Mouse (Mus musculus): ENCODE results near the gene Pdia5. TPM values are rescaled to one million over a fixed set of nuclear protein-coding genes. Genes with fewer than 3 reads are reported as not detected.

The Pdia5 gene
- total RNA-seq (2018; cell fraction: chromatin; rRNA removed): 1 to 10 TPM in 25 of 26 experiments, under 1 TPM in 1; 0.64 to 9.1 (median 2.6) TPM
- total RNA-seq (2018; cell fraction: cytosol; rRNA removed): 1 to 10 TPM; 1.4 to 3.3 (median 2.2) TPM
- 1 to 10 TPM in 25 of 26 experiments, under 1 TPM in 1; 0.98 to 4.4 (median 2.7) TPM for total RNA-seq (2018; cell fraction: nucleus; rRNA removed)
- polyA plus RNA-seq (2018): 1.8 to 4.2 TPM (median 2.0 TPM) in 3 replicates

- Histone ChIP-seq H3K4me3 (ENCODE audit: inconsistent target) (peak within 1 kb of the TSS; percentile 47), H3K27ac (no peak within 1 kb of the TSS), H3K36me3 (ENCODE audit: inconsistent target) (no peaks in the 10 kb centered on the region), H3K79me2 (ENCODE audit: inconsistent target) (no peaks in the 10 kb centered on the region)
- 1% methylated on average over 58 of the region's 66 CpGs for WGBS (ENCODE audit: missing documents)
These were observed at the start of gene Pdia5 for GRCm38 (mm10) chr16:35490231-35491070. Pdia5 (minus strand) TSS chr16:35490873.

- H3K36me3 ChIP-seq (ENCODE audit: inconsistent target): no peaks in the 10 kb centered on the region
- 44% methylated on average over 10 of the region's 10 CpGs for WGBS (ENCODE audit: missing documents)
These were observed 48.4 kb upstream of the Pdia5 start for GRCm38 (mm10) chr16:35539041-35539440.

GRCm38 (mm10) chr16:35537651-35538050, 47.0 kb upstream of the Pdia5 start:
- H3K27ac ChIP-seq: no peak overlapping the region
- H3K79me2 ChIP-seq (ENCODE audit: inconsistent target): no peaks in the 10 kb centered on the region
- H3K4me3 ChIP-seq (ENCODE audit: inconsistent target): no peak overlapping the region
- H3K36me3 ChIP-seq (ENCODE audit: inconsistent target): no peaks in the 10 kb centered on the region
- 79% methylated on average over 7 of the region's 8 CpGs for WGBS (ENCODE audit: missing documents)

More at GRCm38 (mm10) chr16:35539041-35539440, 48.4 kb upstream of the Pdia5 start:
- Histone ChIP-seq H3K79me2 (ENCODE audit: inconsistent target) (no peaks in the 10 kb centered on the region), H3K27ac (no peak overlapping the region), H3K4me3 (ENCODE audit: inconsistent target) (no peak overlapping the region)

DNA sequence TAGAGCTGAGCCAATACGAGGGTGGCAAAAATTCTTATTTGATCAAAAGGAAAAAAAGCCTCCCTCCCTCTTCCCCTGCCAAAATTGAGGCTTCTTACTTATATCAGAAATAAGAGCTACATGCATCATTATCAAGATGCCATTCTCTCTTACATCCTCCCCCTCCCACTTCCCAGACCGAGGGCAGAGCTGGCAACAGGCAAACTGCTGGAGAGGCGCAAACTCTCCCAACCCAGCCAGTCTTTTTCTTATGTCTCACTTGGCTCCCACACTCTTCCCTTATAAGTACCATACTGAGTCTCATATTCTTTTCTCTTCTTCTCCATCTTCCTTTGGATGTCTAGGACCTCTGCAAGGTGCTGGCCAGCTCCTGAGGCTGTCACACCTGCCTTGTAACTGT, 44.0 kb upstream of the Pdia5 start:
- no peaks in the 10 kb centered on the region for H3K79me2 ChIP-seq (ENCODE audit: inconsistent target)
- no peaks in the 10 kb centered on the region for H3K36me3 ChIP-seq (ENCODE audit: inconsistent target)
- H3K4me3 ChIP-seq (ENCODE audit: inconsistent target): no peak overlapping the region
- WGBS (ENCODE audit: missing documents): 85% methylated on average over 3 of the region's 3 CpGs
- no peak overlapping the region for H3K27ac ChIP-seq

DNA sequence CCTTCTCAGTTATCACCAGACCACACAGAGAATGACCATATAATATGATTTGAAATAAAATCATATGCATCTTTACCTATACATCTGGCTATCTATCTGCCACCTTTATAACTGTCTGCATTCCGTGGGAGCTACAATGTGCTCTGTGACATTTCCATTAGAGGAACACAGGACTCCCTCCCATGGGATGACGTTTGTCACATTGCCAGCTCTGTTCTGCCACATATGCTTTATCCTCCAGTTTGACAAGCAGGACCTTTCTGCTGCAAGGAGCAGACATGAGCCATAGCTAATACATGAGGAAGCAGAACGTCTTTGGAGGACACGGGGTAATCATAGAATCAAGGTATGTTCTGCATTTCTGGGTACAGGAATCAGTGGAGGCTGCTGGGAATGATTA, 33.5 kb upstream of the Pdia5 start:
- 72% methylated on average over 4 of the region's 4 CpGs for WGBS (ENCODE audit: missing documents)
- Histone ChIP-seq H3K36me3 (ENCODE audit: inconsistent target) (no peaks in the 10 kb centered on the region), H3K79me2 (ENCODE audit: inconsistent target) (no peaks in the 10 kb centered on the region), H3K27ac (no peak overlapping the region), H3K4me3 (ENCODE audit: inconsistent target) (no peak overlapping the region)

DNA sequence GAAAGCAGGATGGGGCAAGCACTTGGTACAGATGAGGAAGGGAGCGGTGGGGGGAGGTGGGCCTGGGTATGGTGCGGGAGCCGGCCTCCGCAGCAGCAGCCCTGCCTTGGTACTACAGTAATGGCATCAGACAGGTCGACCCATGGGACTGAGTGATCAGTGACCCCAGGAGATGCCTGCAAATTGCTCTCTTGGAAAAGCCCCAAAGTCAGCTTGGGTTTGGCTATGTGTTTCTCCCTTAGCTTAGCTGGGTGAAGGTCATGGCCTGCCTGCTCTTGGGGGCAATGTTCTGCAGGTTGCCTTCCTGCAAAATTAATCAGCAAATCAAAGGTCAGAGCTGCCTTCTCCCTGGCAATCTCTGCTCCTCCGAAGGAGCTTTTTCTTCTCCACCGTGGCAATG, 28.6 kb upstream of the Pdia5 start:
- Histone ChIP-seq H3K4me3 (ENCODE audit: inconsistent target) (no peak overlapping the region), H3K27ac (no peak overlapping the region), H3K79me2 (ENCODE audit: inconsistent target) (no peaks in the 10 kb centered on the region), H3K36me3 (ENCODE audit: inconsistent target) (no peaks in the 10 kb centered on the region)
- 57% methylated on average over 7 of the region's 7 CpGs for WGBS (ENCODE audit: missing documents)

DNA sequence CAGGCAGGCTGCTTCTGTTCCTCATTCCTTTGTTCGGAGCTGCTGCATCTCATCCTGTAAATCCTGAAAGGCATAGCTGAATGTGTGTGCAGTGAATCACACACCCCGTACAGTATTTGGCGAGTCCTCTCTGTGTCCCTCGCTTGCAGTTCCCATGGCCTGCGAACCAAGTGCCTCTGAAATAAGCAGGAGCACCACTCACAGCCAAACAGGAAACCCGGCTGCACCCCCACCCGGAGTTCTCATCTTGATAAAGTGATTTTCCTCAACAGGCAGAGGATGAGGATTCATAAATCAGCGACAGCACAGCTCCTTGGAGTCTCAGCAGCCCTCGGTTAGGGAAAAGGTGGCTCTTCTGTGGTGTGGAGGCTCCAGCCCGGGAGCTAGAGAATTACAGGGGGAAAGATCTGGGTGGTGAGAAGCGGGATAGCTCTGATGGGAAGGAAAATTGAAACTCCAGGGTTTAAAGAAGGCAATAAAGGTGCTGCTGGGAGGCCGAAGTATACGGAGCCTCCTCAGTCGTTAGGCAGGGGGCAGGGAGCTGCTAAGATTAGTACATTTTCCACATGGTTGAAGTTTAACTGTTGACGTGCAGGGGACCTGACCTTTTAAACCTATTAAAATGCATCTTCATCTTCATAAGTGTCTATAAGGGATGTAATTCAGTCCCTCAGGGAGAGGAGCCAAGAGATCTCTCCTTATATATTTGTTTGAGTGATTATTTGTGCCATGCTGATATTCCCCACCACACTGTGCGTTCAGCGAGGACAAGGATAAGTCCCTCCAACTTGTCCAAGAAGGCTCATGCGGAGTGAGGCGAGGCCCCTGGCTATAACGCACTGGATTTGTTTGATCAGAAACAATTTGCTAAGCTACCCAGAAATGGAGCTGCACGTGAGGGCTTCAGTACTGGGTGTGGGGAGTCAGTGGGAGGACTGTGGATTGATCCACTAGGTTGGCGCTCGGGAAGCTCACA, 27.6 kb upstream of the Pdia5 start:
- WGBS (ENCODE audit: missing documents): 48% methylated on average over 23 of the region's 23 CpGs
- no peak overlapping the region for H3K4me3 ChIP-seq (ENCODE audit: inconsistent target)
- no peaks in the 10 kb centered on the region for H3K36me3 ChIP-seq (ENCODE audit: inconsistent target)
- H3K79me2 ChIP-seq (ENCODE audit: inconsistent target): no peaks in the 10 kb centered on the region
- no peak overlapping the region for H3K27ac ChIP-seq

DNA sequence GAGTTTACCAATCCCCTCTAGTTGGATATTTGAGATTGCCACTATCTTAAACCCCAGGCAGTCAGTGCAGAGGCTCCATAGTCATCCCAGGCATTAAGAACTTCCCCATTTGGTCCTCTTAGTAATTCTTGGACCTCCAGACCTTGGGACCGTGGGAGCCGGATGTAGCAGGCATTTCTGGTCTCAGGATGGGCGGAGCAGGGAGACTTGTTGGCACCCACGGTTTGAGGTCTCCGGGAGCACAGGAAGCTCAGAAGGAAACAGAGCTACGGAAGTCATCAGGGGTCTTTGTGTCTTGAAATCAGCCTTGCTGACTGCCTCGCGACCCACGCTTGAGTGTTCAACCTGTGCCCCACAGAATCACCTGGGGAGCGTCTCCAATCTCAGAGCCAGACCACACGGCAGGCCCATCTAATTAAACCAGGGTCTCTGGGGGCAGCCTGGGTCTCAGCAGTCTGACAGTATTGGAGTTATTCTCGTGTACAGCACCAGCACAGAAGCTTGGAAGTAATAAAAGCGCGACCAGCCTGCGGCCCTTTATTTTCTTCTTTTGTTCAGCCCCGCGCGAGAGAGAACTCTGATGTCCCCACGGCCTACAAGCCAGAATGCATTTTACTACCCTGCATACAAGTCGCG, 25.4 kb upstream of the Pdia5 start:
- Histone ChIP-seq H3K36me3 (ENCODE audit: inconsistent target) (no peaks in the 10 kb centered on the region), H3K27ac (no peak overlapping the region), H3K79me2 (ENCODE audit: inconsistent target) (no peaks in the 10 kb centered on the region), H3K4me3 (ENCODE audit: inconsistent target) (no peak overlapping the region)
- 51% methylated on average over 21 of the region's 21 CpGs for WGBS (ENCODE audit: missing documents)

- WGBS (ENCODE audit: missing documents): 62% methylated on average over 11 of the region's 11 CpGs
- Histone ChIP-seq H3K27ac (no peak overlapping the region), H3K4me3 (ENCODE audit: inconsistent target) (no peak overlapping the region), H3K36me3 (ENCODE audit: inconsistent target) (no peaks in the 10 kb centered on the region), H3K79me2 (ENCODE audit: inconsistent target) (no peaks in the 10 kb centered on the region)
These were observed 18.8 kb upstream of the Pdia5 start for GRCm38 (mm10) chr16:35509331-35510070.

GRCm38 (mm10) chr16:35508581-35508980, 17.9 kb upstream of the Pdia5 start:
- H3K79me2 ChIP-seq (ENCODE audit: inconsistent target): no peaks in the 10 kb centered on the region
- no peaks in the 10 kb centered on the region for H3K36me3 ChIP-seq (ENCODE audit: inconsistent target)
- WGBS (ENCODE audit: missing documents): 91% methylated on average over 6 of the region's 6 CpGs
- no peak overlapping the region for H3K27ac ChIP-seq
- no peak overlapping the region for H3K4me3 ChIP-seq (ENCODE audit: inconsistent target)

DNA sequence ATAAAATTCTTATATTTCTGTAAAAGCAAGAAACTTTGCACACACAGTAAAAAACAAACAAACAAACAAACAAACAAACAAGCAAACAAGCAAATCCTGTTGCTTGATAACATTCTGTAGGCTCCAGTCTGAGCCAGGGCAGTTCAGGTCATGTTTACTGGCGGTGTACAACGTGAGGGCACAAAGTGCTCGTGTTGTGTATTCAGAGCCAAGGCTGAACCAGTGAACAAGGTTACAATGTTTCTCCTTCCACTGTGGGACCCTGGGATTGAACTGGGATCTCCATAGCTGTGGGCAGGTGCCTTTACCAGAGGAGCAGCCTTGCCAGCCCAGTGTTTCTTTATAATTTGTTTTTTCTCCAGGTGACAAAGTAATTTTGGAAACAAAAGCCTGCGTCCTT, 15.1 kb upstream of the Pdia5 start:
- Histone ChIP-seq H3K79me2 (ENCODE audit: inconsistent target) (no peaks in the 10 kb centered on the region), H3K4me3 (ENCODE audit: inconsistent target) (no peak overlapping the region), H3K27ac (no peak overlapping the region), H3K36me3 (ENCODE audit: inconsistent target) (no peaks in the 10 kb centered on the region)
- WGBS (ENCODE audit: missing documents): 92% methylated on average over 4 of the region's 4 CpGs

- Histone ChIP-seq H3K4me3 (ENCODE audit: inconsistent target) (no peak overlapping the region), H3K27ac (no peak overlapping the region), H3K79me2 (ENCODE audit: inconsistent target) (no peaks in the 10 kb centered on the region), H3K36me3 (ENCODE audit: inconsistent target) (no peaks in the 10 kb centered on the region)
- 91% methylated on average over 8 of the region's 8 CpGs for WGBS (ENCODE audit: missing documents)
These were observed 13.6 kb upstream of the Pdia5 start for GRCm38 (mm10) chr16:35504266-35504665.

GRCm38 (mm10) chr16:35502456-35502855, 11.8 kb upstream of the Pdia5 start:
- Histone ChIP-seq H3K79me2 (ENCODE audit: inconsistent target) (no peaks in the 10 kb centered on the region), H3K4me3 (ENCODE audit: inconsistent target) (no peak overlapping the region), H3K27ac (no peak overlapping the region), H3K36me3 (ENCODE audit: inconsistent target) (no peaks in the 10 kb centered on the region)
- WGBS (ENCODE audit: missing documents): 89% methylated on average over 11 of the region's 11 CpGs
